Mouse (Mus musculus): ENCODE results near the gene Mrvi1. TPM values are rescaled to one million over a fixed set of nuclear protein-coding genes. Genes with fewer than 3 reads are reported as not detected.
A peak's percentile ranks its signal among the peaks of the same experiment; 100 is the strongest.

The Mrvi1 gene
- 0.74 and 1.7 TPM in 2 replicates for polyA plus RNA-seq (2012; rRNA removed)

GRCm38 (mm10) chr7:110982053-110982705 is at the start of gene Mrvi1:
Gene Mrvi1, minus strand, starts transcription at chr7:110982461.
- peak; percentile 36 for DNase-seq (ENCODE audit: low read depth)
- TF ChIP-seq CTCF (IDR thresholded peaks at IDR 0.05; ENCODE audit: borderline replicate concordance, extremely low read depth, insufficient read depth, insufficient read length): no peak
- TF ChIP-seq POLR2A (IDR thresholded peaks at IDR 0.05; ENCODE audit: borderline replicate concordance, extremely low read depth, insufficient read depth, insufficient read length, poor library complexity, severe bottlenecking): no peak

- DNase-seq (ENCODE audit: low read depth): no peak
- TF ChIP-seq CTCF (IDR thresholded peaks at IDR 0.05; ENCODE audit: borderline replicate concordance, extremely low read depth, insufficient read depth, insufficient read length): no peak
- TF ChIP-seq POLR2A (IDR thresholded peaks at IDR 0.05; ENCODE audit: borderline replicate concordance, extremely low read depth, insufficient read depth, insufficient read length, poor library complexity, severe bottlenecking): no peak
Observed at GRCm38 (mm10) chr7:111029046-111029553, 46.8 kb upstream of the Mrvi1 start.

- peak; percentile 95 for DNase-seq (ENCODE audit: low read depth)
- no peak for TF ChIP-seq CTCF (IDR thresholded peaks at IDR 0.05; ENCODE audit: borderline replicate concordance, extremely low read depth, insufficient read depth, insufficient read length)
- TF ChIP-seq POLR2A (IDR thresholded peaks at IDR 0.05; ENCODE audit: borderline replicate concordance, extremely low read depth, insufficient read depth, insufficient read length, poor library complexity, severe bottlenecking): peak; percentile 87; the same call in 1 of the 2 replicates
Observed at GRCm38 (mm10) chr7:111028281-111029045, 46.2 kb upstream of the Mrvi1 start, which contains the start of gene Ctr9. Gene Ctr9, plus strand, starts transcription at chr7:111028951.

GRCm38 (mm10) chr7:111024912-111025311 is 42.7 kb upstream of the Mrvi1 start:
- DNase-seq (ENCODE audit: low read depth): no peak
- TF ChIP-seq POLR2A (IDR thresholded peaks at IDR 0.05; ENCODE audit: borderline replicate concordance, extremely low read depth, insufficient read depth, insufficient read length, poor library complexity, severe bottlenecking) (no peak), CTCF (IDR thresholded peaks at IDR 0.05; ENCODE audit: borderline replicate concordance, extremely low read depth, insufficient read depth, insufficient read length) (no peak)

- peak; percentile 62 for DNase-seq (ENCODE audit: low read depth)
- TF ChIP-seq POLR2A (IDR thresholded peaks at IDR 0.05; ENCODE audit: borderline replicate concordance, extremely low read depth, insufficient read depth, insufficient read length, poor library complexity, severe bottlenecking) (no peak), CTCF (IDR thresholded peaks at IDR 0.05; ENCODE audit: borderline replicate concordance, extremely low read depth, insufficient read depth, insufficient read length) (no peak)
Observed at GRCm38 (mm10) chr7:111024068-111024594, 41.9 kb upstream of the Mrvi1 start.

GRCm38 (mm10) chr7:111020814-111021213 is 38.6 kb upstream of the Mrvi1 start:
- TF ChIP-seq POLR2A (IDR thresholded peaks at IDR 0.05; ENCODE audit: borderline replicate concordance, extremely low read depth, insufficient read depth, insufficient read length, poor library complexity, severe bottlenecking) (no peak), CTCF (IDR thresholded peaks at IDR 0.05; ENCODE audit: borderline replicate concordance, extremely low read depth, insufficient read depth, insufficient read length) (no peak)
- DNase-seq (ENCODE audit: low read depth): no peak

- no peak for DNase-seq (ENCODE audit: low read depth)
- TF ChIP-seq CTCF (IDR thresholded peaks at IDR 0.05; ENCODE audit: borderline replicate concordance, extremely low read depth, insufficient read depth, insufficient read length) (no peak), POLR2A (IDR thresholded peaks at IDR 0.05; ENCODE audit: borderline replicate concordance, extremely low read depth, insufficient read depth, insufficient read length, poor library complexity, severe bottlenecking) (no peak)
Observed at GRCm38 (mm10) chr7:111016921-111017320, 34.7 kb upstream of the Mrvi1 start.

- no peak for DNase-seq (ENCODE audit: low read depth)
- TF ChIP-seq CTCF (IDR thresholded peaks at IDR 0.05; ENCODE audit: borderline replicate concordance, extremely low read depth, insufficient read depth, insufficient read length): no peak
- no peak for TF ChIP-seq POLR2A (IDR thresholded peaks at IDR 0.05; ENCODE audit: borderline replicate concordance, extremely low read depth, insufficient read depth, insufficient read length, poor library complexity, severe bottlenecking)
Observed at GRCm38 (mm10) chr7:111015731-111016130, 33.5 kb upstream of the Mrvi1 start.

GRCm38 (mm10) chr7:111014893-111015292 is 32.6 kb upstream of the Mrvi1 start:
- peak; percentile 93 for DNase-seq (ENCODE audit: low read depth)
- TF ChIP-seq POLR2A (IDR thresholded peaks at IDR 0.05; ENCODE audit: borderline replicate concordance, extremely low read depth, insufficient read depth, insufficient read length, poor library complexity, severe bottlenecking) (no peak), CTCF (IDR thresholded peaks at IDR 0.05; ENCODE audit: borderline replicate concordance, extremely low read depth, insufficient read depth, insufficient read length) (peak; percentile 97)

- no peak for DNase-seq (ENCODE audit: low read depth)
- TF ChIP-seq CTCF (IDR thresholded peaks at IDR 0.05; ENCODE audit: borderline replicate concordance, extremely low read depth, insufficient read depth, insufficient read length) (no peak), POLR2A (IDR thresholded peaks at IDR 0.05; ENCODE audit: borderline replicate concordance, extremely low read depth, insufficient read depth, insufficient read length, poor library complexity, severe bottlenecking) (no peak)
Observed at GRCm38 (mm10) chr7:111014039-111014605, 31.9 kb upstream of the Mrvi1 start.

Data from brain, embryonic 14.5 days (tissue).